Mouse (Mus musculus): ENCODE results near the gene Htatip2.

GRCm38 (mm10) chr7:49794304-49794703 lies 35.4 kb downstream of the Htatip2 start:
- TF ChIP-seq POLR2A (IDR thresholded peaks at IDR 0.05; ENCODE audit: extremely low read depth, insufficient read depth, low read length) (no peak), CTCF (IDR thresholded peaks at IDR 0.05; ENCODE audit: low read depth, low read length) (no peak)
